Mouse (Mus musculus) intestine, embryonic 15.5 days (tissue): ENCODE data around the gene Nell1. TPM values are rescaled to one million over a fixed set of nuclear protein-coding genes. Genes with fewer than 3 reads are reported as not detected.
A peak's percentile ranks its signal among the peaks of the same experiment; 100 is the strongest.

Experiments
- ATAC-seq: fragments of 200-750 bp; cut with Nextera tagmentation; 2 replicates; pipeline ENCODE4 v1.8.0; 2017; ENCODE audit warnings: moderate TSS enrichment, moderate library complexity
- H3K27ac ChIP-seq: fragments of 300-500 bp; sonication (generic); 2 replicates; pipeline ENCODE4 v1.5.1; 2015; ENCODE audit warnings: mild to moderate bottlenecking, inconsistent platforms
- H3K27me3 ChIP-seq: fragments of 300-500 bp; sonication (generic); replicated peaks from 2 replicates; pipeline ENCODE4 v1.6.1; 2015; ENCODE audit warnings: inconsistent platforms
- H3K36me3 ChIP-seq: fragments of 300-500 bp; sonication (generic); 2 replicates; pipeline ENCODE4 v1.6.1; 2015; ENCODE audit warnings: inconsistent platforms
- H3K4me1 ChIP-seq: fragments of 300-500 bp; sonication (generic); replicated peaks from 2 replicates; pipeline ENCODE4 v1.6.1; 2015; ENCODE audit warnings: inconsistent platforms
- H3K4me2 ChIP-seq: fragments of 300-500 bp; sonication (generic); replicated peaks from 2 replicates; pipeline ENCODE4 v1.6.1; 2015; ENCODE audit warnings: mild to moderate bottlenecking, inconsistent platforms
- H3K4me3 ChIP-seq: fragments of 300-500 bp; sonication (generic); replicated peaks from 2 replicates; pipeline ENCODE4 v1.5.1; 2015; ENCODE audit warnings: inconsistent platforms
- H3K9ac ChIP-seq: fragments of 300-500 bp; sonication (generic); 2 replicates; pipeline ENCODE4 v1.6.1; 2015; ENCODE audit warnings: inconsistent platforms
- H3K9me3 ChIP-seq: fragments of 300-500 bp; sonication (generic); 2 replicates; pipeline ENCODE4 v1.6.1; 2016; ENCODE audit warnings: inconsistent platforms
- WGBS: fragments of 180-500 bp; shearing (Covaris S2); methylation state at CpG from one replicate; pipeline ENCODE4 v1.1.7; 2015; 5-methylcytosine and 5-hydroxymethylcytosine counted together
- polyA plus RNA-seq: library from polyadenylated mRNA; unstranded; fragments of >200 nt; fragmentation: Nextera tagmentation; extraction: Ambion mirVana; gene quantifications from 2 replicates; pipeline ENCODE4 v1.2.1, GENCODE M21; 2015

Gene Nell1
- polyA plus RNA-seq, 1 experiment from 2014 or later, result 4.0 TPM

- H3K36me3 ChIP-seq, result no peaks in the 10 kb centered on the region
- no peaks in the 10 kb centered on the region for H3K9me3 ChIP-seq
- no peak overlapping the region for H3K9ac ChIP-seq
- no peak overlapping the region for H3K27ac ChIP-seq
- H3K4me2 ChIP-seq, result no peak overlapping the region
- H3K27me3 ChIP-seq, result no peaks in the 10 kb centered on the region
- H3K4me1 ChIP-seq, result no peaks in the 10 kb centered on the region
- ATAC-seq, result no peak
- 41% methylated on average over 2 of the region's 2 CpGs for WGBS
- no peak overlapping the region for H3K4me3 ChIP-seq
These were observed 387.4 kb downstream of the Nell1 start for GRCm38 (mm10) chr7:50362039-50362438.

- Histone ChIP-seq H3K27me3 (no peaks in the 10 kb centered on the region), H3K36me3 (no peaks in the 10 kb centered on the region), H3K4me1 (no peaks in the 10 kb centered on the region), H3K4me2 (no peak overlapping the region), H3K9me3 (no peaks in the 10 kb centered on the region), H3K4me3 (no peak overlapping the region), H3K9ac (no peak overlapping the region), H3K27ac (no peak overlapping the region)
- no peak for ATAC-seq
- 77% methylated on average over 4 of the region's 4 CpGs for WGBS
These were observed 400.2 kb downstream of the Nell1 start for GRCm38 (mm10) chr7:50374876-50375275.

GRCm38 (mm10) chr7:50410421-50410820, 435.8 kb downstream of the Nell1 start:
- no peaks in the 10 kb centered on the region for H3K27me3 ChIP-seq
- H3K4me1 ChIP-seq, result no peaks in the 10 kb centered on the region
- no peak for ATAC-seq
- H3K4me3 ChIP-seq, result no peak overlapping the region
- H3K36me3 ChIP-seq, result no peaks in the 10 kb centered on the region
- H3K27ac ChIP-seq, result no peak overlapping the region
- no peak overlapping the region for H3K9ac ChIP-seq
- H3K9me3 ChIP-seq, result no peaks in the 10 kb centered on the region
- no peak overlapping the region for H3K4me2 ChIP-seq
- WGBS, result 33% methylated on average over 2 of the region's 2 CpGs

- WGBS, result 44% methylated on average over 2 of the region's 2 CpGs
- H3K27ac ChIP-seq, result no peak overlapping the region
These were observed 445.3 kb downstream of the Nell1 start for GRCm38 (mm10) chr7:50419976-50420375.

GRCm38 (mm10) chr7:50422422-50423195, 447.9 kb downstream of the Nell1 start:
- H3K27ac ChIP-seq, result no peak overlapping the region
- no peaks in the 10 kb centered on the region for H3K4me1 ChIP-seq
- no peaks in the 10 kb centered on the region for H3K9me3 ChIP-seq
- H3K27me3 ChIP-seq, result no peaks in the 10 kb centered on the region
- 70% methylated on average over 1 of the region's 1 CpGs for WGBS
- no peaks in the 10 kb centered on the region for H3K36me3 ChIP-seq
- no peak overlapping the region for H3K4me3 ChIP-seq
- no peak overlapping the region for H3K9ac ChIP-seq
- ATAC-seq, result no peak
- H3K4me2 ChIP-seq, result no peak overlapping the region

More at GRCm38 (mm10) chr7:50419976-50420375, 445.3 kb downstream of the Nell1 start:
- H3K4me1 ChIP-seq, result no peaks in the 10 kb centered on the region
- ATAC-seq, result no peak
- H3K36me3 ChIP-seq, result no peaks in the 10 kb centered on the region
- no peaks in the 10 kb centered on the region for H3K27me3 ChIP-seq
- no peak overlapping the region for H3K9ac ChIP-seq
- no peaks in the 10 kb centered on the region for H3K9me3 ChIP-seq
- H3K4me2 ChIP-seq, result no peak overlapping the region
- H3K4me3 ChIP-seq, result no peak overlapping the region

GRCm38 (mm10) chr7:50429725-50430124, 455.1 kb downstream of the Nell1 start:
- peak; percentile 69 for ATAC-seq

GRCm38 (mm10) chr7:50441237-50441636, 466.6 kb downstream of the Nell1 start:
- Histone ChIP-seq H3K36me3 (no peaks in the 10 kb centered on the region), H3K27ac (no peak overlapping the region), H3K4me1 (no peaks in the 10 kb centered on the region), H3K4me2 (no peak overlapping the region), H3K9me3 (no peaks in the 10 kb centered on the region), H3K27me3 (no peaks in the 10 kb centered on the region), H3K4me3 (no peak overlapping the region), H3K9ac (no peak overlapping the region)
- no peak for ATAC-seq

More at GRCm38 (mm10) chr7:50429725-50430124, 455.1 kb downstream of the Nell1 start:
- Histone ChIP-seq H3K4me1 (no peaks in the 10 kb centered on the region), H3K27ac (no peak overlapping the region), H3K27me3 (no peaks in the 10 kb centered on the region), H3K9me3 (no peaks in the 10 kb centered on the region), H3K9ac (no peak overlapping the region), H3K4me2 (no peak overlapping the region), H3K4me3 (no peak overlapping the region), H3K36me3 (no peaks in the 10 kb centered on the region)
- 67% methylated on average over 5 of the region's 5 CpGs for WGBS

GRCm38 (mm10) chr7:50447316-50447715, 472.7 kb downstream of the Nell1 start:
- WGBS, result 83% methylated on average over 4 of the region's 4 CpGs
- no peak overlapping the region for H3K27ac ChIP-seq
- H3K9me3 ChIP-seq, result no peaks in the 10 kb centered on the region

GRCm38 (mm10) chr7:50467742-50468141, 493.1 kb downstream of the Nell1 start:
- ATAC-seq, result no peak
- Histone ChIP-seq H3K4me3 (no peak overlapping the region), H3K4me1 (no peaks in the 10 kb centered on the region), H3K36me3 (no peaks in the 10 kb centered on the region), H3K9ac (no peak overlapping the region), H3K27ac (no peak overlapping the region), H3K27me3 (no peaks in the 10 kb centered on the region), H3K9me3 (no peaks in the 10 kb centered on the region), H3K4me2 (no peak overlapping the region)
- whole genome bisulfite sequencing, result 92% methylated on average over 6 of the region's 6 CpGs

More at GRCm38 (mm10) chr7:50447316-50447715, 472.7 kb downstream of the Nell1 start:
- Histone ChIP-seq H3K4me3 (no peak overlapping the region), H3K27me3 (no peaks in the 10 kb centered on the region), H3K4me2 (no peak overlapping the region), H3K4me1 (no peaks in the 10 kb centered on the region), H3K36me3 (no peaks in the 10 kb centered on the region), H3K9ac (no peak overlapping the region)
- ATAC-seq, result no peak

GRCm38 (mm10) chr7:50470555-50470954, 495.9 kb downstream of the Nell1 start:
- no peak overlapping the region for H3K9ac ChIP-seq
- WGBS, result 89% methylated on average over 3 of the region's 3 CpGs
- H3K4me3 ChIP-seq, result no peak overlapping the region
- no peaks in the 10 kb centered on the region for H3K36me3 ChIP-seq
- H3K4me1 ChIP-seq, result no peaks in the 10 kb centered on the region
- no peak overlapping the region for H3K4me2 ChIP-seq
- ATAC-seq, result no peak
- no peak overlapping the region for H3K27ac ChIP-seq
- H3K9me3 ChIP-seq, result no peaks in the 10 kb centered on the region
- H3K27me3 ChIP-seq, result no peaks in the 10 kb centered on the region

- WGBS, result 77% methylated on average over 4 of the region's 4 CpGs
- Histone ChIP-seq H3K27ac (no peak overlapping the region), H3K36me3 (no peaks in the 10 kb centered on the region), H3K4me3 (no peak overlapping the region), H3K27me3 (no peaks in the 10 kb centered on the region), H3K4me2 (no peak overlapping the region), H3K4me1 (no peaks in the 10 kb centered on the region), H3K9me3 (no peaks in the 10 kb centered on the region), H3K9ac (no peak overlapping the region)
- no peak for ATAC-seq
These were observed 507.3 kb downstream of the Nell1 start for GRCm38 (mm10) chr7:50482011-50482410.

- no peak for ATAC-seq
- Histone ChIP-seq H3K4me3 (no peak overlapping the region), H3K27me3 (no peaks in the 10 kb centered on the region), H3K9ac (no peak overlapping the region), H3K9me3 (no peaks in the 10 kb centered on the region), H3K36me3 (no peaks in the 10 kb centered on the region), H3K27ac (no peak overlapping the region), H3K4me1 (no peaks in the 10 kb centered on the region), H3K4me2 (no peak overlapping the region)
- WGBS, result 24% methylated on average over 1 of the region's 1 CpGs
These were observed 510.6 kb downstream of the Nell1 start for GRCm38 (mm10) chr7:50485304-50485703.

- no peak for ATAC-seq
- Histone ChIP-seq H3K4me1 (no peaks in the 10 kb centered on the region), H3K36me3 (no peaks in the 10 kb centered on the region), H3K27me3 (no peaks in the 10 kb centered on the region), H3K27ac (no peak overlapping the region), H3K9ac (no peak overlapping the region), H3K4me3 (no peak overlapping the region), H3K4me2 (no peak overlapping the region), H3K9me3 (no peaks in the 10 kb centered on the region)
- 65% methylated on average over 4 of the region's 4 CpGs for WGBS
These were observed 512.3 kb downstream of the Nell1 start for GRCm38 (mm10) chr7:50486884-50487420.
